Mouse (Mus musculus) ovary, postnatal 14 days (tissue): Measurements from ENCODE around the gene Fam169b.

Source experiments
- DNase-seq: peaks from one replicate; pipeline ENCODE4 v3.0.0; 2022; ENCODE audit warnings: low spot score

Fam169b gene

DNA sequence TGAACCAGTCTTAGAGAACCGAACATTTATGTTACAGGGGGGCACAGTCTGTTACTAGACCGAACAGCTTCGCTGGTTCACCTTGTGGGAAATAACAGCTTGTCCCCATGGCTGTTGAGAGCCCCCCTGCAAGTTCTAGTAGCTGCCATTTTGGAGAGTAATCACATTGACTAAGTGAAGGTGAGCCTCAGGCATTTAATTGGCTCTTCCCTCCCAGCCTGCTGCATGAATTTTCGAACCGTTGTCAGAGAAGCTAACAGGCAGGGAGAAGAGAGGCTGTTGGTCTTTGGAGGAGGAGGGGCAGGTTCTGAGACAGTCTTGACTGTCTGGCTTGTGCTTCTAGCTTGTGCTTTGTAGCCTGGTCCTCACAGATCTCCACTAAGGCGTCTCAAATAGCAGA is 45.3 kb downstream of the Fam169b start:
- no peak for DNase-seq

DNA sequence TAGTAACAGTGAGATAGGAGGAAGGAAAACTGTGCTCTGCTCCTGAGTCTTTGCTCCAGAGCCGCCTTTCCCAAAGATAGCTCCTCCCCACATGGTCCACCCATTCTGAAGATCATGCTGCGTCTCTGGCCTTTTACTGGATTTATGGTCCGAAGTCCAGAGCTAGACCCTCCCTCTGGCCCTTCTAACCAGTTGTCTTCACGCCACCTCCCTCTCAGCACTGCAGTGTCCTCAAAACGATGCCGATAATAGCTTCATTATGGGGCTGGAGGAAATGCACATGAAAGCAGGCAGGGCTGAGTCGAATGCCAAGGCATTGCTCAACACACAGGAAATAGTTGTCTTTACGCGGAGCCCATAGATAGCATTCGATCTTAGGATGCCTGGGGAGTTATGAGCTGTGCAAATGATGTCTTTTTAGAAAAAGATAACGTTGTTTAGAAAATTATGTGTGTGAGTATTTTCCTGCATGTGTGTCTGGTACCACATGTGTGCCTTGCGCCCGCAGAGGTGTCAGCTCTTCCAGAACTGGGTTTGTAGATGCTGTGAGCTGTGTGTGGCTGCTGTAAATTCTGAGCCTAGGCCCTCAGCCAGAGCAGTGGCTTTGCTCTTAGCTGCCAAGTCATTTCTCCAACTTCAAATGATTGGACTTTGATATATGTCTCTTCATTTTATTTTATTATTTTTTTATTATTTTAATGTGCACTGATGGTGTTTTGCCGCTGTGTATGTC is 46.6 kb downstream of the Fam169b start:
- no peak for DNase-seq

GRCm38 (mm10) chr7:68323051-68323450 is 49.4 kb downstream of the Fam169b start:
- DNase-seq, result no peak

GRCm38 (mm10) chr7:68326190-68326722 is 52.6 kb downstream of the Fam169b start:
- DNase-seq, result no peak

- DNase-seq, result no peak
Observed at GRCm38 (mm10) chr7:68329000-68329399, 55.4 kb downstream of the Fam169b start.

DNA sequence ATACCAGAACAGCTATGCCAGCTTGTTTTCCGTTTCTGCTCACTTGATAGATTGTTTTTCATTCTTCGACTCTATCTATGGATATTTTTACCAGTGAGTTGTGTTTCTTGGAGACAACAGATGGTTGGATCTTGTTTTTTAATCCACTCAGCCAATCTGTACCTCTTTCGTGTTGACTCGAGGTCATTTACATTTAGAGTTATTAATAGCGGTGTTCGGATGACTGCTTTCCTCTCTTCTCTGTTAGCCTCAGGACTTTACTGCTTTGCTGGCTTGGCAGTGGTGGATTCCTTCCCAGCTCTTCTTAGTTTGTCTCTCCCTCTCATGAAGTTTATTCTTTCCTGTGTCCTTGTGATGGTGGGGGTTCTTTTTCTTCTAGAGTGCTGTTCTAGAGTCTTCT is 59.2 kb downstream of the Fam169b start:
- no peak for DNase-seq

GRCm38 (mm10) chr7:68337080-68337781 is 63.6 kb downstream of the Fam169b start:
- DNase-seq, result no peak

DNA sequence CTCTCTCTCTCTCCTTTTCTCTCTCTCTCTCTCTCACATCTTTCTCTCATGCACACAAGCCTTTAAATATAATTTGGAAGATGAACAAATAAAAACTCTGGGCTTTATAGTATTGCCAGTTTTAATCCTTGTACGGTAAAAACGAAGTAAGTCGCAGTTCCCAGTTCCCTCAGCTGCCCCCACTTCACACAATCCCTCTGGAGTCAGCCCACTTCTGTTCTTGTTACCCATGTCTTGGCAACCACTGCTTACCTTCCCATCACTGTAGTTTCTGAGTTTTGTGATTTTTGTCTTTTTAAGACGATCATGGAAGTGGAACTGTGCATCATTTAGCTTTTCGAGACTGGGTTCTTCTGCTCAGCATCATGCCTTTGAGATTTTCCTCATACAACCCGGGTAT is 65.0 kb downstream of the Fam169b start:
- DNase-seq, result no peak

DNA sequence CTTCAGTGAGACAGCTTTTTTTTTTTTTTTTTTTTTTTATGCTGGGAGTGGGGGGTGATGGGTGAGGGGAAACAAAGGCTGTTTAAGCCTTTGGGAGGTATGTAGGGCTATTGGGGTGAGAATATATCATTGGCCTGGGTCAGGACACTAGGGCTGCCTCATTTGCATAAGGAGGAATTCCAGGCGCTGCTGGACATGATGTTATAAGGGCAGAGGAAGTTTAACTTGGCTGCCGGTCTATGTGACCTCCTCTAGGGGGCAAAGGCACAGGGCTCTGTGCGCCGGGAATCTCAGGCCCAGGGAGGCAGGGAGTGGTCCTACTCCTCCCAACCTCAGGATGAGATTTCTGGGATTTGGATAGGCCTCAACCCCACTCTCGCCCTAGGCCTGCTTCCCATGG is 70.9 kb downstream of the Fam169b start:
- no peak for DNase-seq

GRCm38 (mm10) chr7:68345963-68346362 is 72.3 kb downstream of the Fam169b start:
- no peak for DNase-seq

- DNase-seq, result no peak
Observed at GRCm38 (mm10) chr7:68355325-68356076, 81.9 kb downstream of the Fam169b start.

GRCm38 (mm10) chr7:68357407-68357806 is 83.8 kb downstream of the Fam169b start:
- peak; percentile 58 for DNase-seq

GRCm38 (mm10) chr7:68362609-68363008 is 89.0 kb downstream of the Fam169b start:
- no peak for DNase-seq

DNA sequence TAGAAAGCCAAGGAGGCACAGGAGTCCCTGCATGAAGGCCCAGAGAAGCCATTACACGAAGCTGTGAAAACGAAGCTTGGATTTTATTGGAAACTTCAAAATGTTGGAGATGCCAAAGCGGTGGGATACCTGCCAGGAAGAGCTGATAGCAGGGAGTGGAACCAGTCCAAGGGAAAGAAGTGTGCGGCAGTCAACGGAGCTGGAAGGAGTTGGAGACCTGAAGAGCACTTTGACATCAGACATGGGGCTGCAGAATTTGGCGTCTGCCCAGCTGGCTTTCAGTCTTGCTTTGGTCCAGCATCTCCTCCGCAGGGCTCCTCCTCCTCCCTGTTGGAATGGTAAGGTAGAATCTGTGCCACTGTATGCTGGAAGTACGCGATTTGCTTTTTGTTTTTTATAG is 92.1 kb downstream of the Fam169b start:
- peak; percentile 43 for DNase-seq

- no peak for DNase-seq
Observed at GRCm38 (mm10) chr7:68368948-68369347, 95.3 kb downstream of the Fam169b start.

GRCm38 (mm10) chr7:68369694-68370093 is 96.1 kb downstream of the Fam169b start:
- peak; percentile 77 for DNase-seq

DNA sequence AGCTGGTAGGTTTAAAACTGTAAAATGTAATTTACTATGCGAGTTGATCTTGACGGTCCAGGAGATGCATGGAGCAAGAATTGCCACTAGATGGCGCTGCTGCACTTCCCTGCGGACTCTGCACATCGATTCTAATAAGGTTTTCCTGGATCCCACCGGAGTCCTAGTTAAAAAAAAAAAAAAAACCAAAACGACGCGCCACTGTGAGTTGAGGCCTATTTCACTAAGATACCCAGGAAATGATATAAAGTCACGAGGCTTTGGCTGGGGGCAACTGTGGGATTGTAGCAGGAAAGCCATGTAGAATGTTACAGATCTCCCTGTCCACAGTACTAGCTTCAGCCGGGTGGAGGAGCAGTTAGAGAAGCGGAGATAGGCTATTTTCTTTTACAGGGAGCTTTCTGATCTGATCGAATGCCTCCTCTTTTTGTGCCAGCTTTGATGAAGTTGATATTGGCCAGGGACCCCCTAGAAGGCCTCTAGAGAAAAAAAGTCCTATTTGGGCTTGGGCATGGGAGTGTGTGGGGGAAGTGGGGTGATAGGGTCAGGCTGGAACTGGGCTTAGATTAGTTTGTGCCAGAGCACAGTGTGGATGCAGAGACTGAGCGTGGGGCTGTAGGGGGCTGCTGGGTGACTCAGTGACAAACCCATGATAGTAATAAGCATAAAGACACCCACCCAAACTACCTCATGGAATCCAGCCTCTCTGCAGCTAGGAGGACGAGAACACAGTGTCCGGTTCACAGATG is 100.6 kb downstream of the Fam169b start:
- DNase-seq, result peak; percentile 61

DNA sequence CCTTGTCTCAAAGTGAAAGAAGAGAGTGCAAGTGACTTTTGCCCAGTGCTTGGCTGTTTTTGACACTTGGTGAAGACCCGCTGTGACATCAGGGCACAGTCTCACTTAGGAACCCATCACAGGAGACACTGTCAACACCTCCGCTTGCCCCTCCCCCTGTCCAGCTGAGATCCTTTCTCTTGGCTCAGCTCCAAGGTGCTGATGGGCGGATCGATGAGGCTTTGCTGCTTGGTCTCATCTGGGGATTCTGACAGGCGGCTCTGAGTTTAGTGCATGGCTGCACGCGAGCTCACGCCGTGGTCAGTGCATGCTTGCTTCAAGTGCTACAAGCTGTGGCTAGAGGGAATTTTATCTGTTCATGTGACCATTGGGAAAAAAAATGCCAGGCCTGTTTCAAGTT is 108.5 kb downstream of the Fam169b start:
- DNase-seq, result no peak

DNA sequence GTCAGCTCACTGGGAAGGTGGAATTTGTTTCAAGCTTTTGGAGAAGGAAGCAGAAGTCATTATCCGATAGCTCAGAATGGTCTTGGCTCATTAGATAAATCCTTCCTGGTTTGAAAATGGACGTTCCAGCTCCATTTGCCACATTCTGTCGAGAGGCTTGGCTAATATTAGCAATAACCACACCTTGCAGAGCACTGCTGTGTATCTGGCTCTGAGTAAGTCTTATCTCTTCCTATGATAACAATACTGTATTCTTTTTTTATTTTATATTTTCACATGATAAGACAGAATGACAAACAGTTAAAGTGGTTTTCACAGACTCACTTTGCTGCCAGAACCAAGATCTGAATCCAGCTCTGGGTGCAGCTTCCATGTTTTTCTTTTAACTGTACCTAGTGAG is 113.1 kb downstream of the Fam169b start:
- DNase-seq, result no peak

- DNase-seq, result no peak
Observed at GRCm38 (mm10) chr7:68395707-68396333, 122.2 kb downstream of the Fam169b start.

DNA sequence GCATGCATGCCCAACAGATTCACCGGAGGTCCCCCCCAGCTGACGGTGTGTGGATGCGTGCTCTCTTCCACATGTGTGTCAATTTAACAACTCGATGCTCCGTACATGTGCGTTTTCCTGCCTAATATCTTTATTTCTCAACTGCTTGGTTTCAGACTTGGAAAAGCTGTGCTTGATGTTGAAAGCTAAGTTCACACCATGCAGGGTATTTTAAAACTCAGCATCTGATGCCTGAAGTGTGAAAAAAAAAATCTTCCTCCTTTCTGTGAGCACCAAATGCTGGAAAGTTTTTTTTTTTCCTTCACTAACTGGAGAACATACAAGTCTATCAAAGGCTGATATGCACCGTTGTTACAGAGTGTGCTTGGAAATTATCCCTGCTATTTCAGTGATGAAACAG is 126.9 kb downstream of the Fam169b start:
- DNase-seq, result no peak

DNA sequence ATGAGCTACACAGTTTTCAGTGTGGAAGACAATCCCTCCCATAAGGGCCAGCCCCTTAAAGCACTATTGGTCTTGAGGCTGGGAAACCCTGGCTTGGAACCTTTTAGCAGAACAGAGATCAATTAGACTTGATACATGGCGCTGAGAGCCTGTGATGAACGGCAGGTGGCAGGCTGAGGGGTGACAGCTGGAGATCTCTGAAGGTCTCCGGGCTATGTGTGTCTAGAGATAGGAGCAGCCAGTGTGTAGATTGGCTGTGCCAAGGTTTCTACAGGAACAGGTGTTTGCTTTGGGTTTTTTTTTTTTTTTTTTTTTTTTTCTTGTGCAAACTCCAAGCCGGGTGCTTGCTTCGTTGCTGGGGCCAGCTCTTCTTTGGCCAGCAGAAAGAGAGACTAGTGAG is 135.0 kb downstream of the Fam169b start:
- DNase-seq, result no peak
